Mouse (Mus musculus): Measurements from ENCODE around the gene Tshz2.
"Not testable (repeated sequence)": the region's sequence is repeated elsewhere in the genome, so short reads cannot be mapped to it uniquely, and the experiment has no call there.

Tshz2 gene

DNA sequence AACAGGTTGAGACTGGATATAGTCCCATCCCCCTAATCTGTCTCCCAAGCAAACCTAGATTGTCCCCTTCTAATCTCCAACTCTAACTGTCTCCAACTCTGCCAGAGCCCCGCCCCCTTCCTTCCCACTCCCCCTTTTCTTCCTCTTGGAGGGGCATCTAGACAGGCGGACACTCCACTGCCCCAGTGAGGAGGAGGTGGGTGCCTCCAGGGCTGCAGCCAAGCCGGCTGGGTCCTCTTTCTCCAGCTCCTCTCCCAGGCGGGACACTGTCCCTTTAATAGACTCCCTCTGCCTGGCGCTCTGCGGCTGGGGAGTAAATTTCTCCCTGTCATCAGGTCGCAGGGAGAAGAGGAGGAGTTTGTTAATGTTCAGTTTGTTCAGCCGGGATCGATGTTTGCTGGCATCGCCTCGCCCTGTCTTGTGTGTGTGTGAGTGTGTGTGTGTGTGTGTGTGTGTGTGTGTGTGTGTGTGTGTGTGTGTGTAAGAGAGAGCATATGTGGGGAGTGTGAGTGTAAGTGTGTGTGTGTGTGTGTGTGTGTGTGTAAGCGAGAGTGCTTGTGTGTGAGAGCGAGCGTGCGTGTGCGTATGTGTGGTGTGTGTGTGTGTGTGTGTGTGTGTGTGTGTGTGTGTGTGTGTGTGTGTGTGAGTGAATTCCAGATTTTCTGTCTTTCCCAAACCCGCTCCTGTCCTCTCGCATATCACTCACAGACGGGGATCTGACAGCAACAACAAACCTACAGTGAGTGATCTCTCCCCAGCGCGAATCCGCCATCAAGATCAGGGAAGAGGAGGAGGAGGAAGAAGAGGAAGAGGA lies at the start of gene Tshz2:
TSS of gene Tshz2 (plus strand) at position 676 of the 814 bp plus-strand sequence.
- peak; percentile 69 to 71 for DNase-seq

GRCm38 (mm10) chr2:169583476-169583875 lies 49.3 kb upstream of the Tshz2 start:
- DNase-seq = no peak

DNA sequence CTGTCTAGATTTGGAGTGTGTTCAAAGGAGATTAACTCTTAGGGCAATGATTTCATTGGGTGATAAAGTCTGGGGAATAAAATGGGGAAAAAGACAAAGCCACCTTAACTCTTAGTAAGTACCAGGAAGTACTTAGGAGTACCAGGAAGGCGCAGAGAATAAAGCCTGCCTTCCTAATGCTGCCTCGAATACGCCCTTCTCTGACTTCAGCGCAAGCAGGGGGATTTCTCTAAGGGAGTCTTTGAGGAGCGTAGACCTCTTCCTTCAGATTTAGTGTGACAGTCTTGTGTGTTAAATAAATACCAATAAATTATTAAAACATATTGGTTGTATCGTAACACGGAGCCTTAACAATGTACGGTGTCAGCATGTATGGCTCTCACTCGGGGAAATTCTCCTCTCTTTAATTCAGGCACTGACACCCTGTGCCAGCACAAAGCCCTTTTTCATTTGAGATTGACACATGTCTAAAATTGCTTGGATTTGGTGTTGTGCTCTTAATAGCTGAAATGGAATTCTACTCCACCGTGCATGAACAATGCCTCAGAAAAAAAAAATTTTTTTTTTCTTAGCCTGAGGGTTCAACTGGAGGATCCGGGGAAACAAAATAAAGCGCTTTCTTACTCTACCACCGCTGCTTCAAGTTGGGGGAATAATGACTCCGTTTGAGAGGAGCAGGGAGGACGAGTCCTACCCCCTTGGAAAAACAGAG lies 47.9 kb upstream of the Tshz2 start:
- DNase-seq = no peak

GRCm38 (mm10) chr2:169585631-169586285 lies 47.1 kb upstream of the Tshz2 start:
- no peak for DNase-seq

DNA sequence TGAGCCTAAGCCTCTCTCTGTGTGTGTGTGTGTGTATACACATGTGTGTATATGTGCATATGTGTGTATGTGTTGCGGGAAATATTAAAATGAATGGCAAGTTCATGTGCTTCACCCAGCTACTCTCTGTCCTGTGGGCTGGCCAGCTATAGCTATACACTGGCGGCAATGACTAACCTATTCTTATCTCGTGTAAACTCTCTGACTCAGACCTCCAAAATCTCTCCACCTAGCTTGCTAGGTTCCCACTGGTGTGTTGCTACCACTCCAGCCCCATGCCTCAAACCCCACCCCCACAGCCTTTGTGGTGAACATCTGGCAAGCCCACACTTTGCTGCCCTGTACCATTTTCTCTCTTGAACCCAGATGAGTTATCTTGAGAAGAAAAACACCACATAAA lies 46.1 kb upstream of the Tshz2 start:
- no peak for DNase-seq

- DNase-seq = not testable (repeated sequence)
Observed at GRCm38 (mm10) chr2:169587645-169588044, 45.2 kb upstream of the Tshz2 start, which contains the start of gene Gm11011. Gene Gm11011, minus strand, starts transcription at chr2:169587745.

DNA sequence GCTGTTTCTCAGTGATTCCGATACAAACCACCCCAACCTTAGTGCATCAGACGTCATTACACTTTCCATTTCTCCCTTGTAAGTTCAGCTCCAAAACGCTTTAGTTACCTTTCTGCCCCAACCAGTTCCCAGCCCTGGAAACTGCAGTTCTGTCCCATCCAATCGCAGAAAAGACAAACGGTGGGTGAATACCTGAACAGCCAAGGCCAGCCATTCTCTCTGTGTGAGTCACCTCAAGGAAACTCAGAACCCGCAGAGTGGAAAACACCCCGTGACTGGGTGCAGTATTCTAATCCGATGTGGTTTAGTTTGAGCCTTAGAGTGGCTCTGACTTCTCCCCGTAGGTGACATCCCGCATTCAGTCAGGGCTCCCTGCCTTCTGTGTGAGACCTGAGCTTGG lies 43.1 kb upstream of the Tshz2 start:
- no peak for DNase-seq

- DNase-seq = no peak
Observed at GRCm38 (mm10) chr2:169590412-169590811, 42.4 kb upstream of the Tshz2 start.

DNA sequence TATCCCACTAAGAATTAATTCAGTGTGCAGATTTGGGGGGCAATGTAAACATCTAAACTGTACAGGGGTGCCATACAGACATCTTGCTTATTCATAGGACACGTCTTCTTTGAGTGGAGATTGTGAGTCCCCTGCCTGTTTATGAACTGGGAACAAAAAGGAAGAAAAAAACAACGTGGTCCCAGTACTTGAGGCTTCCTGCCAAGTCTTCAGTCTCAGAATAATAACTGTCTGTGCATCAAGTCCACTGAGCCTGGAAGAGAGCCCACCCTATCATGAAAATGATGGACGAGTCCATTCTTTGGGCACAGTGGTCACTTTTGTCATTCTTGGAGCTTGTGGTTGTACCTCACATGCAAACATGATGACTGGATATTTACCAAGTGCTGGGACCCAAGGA lies 39.1 kb upstream of the Tshz2 start:
- DNase-seq = no peak

- no peak for DNase-seq
Observed at GRCm38 (mm10) chr2:169597357-169597756, 35.5 kb upstream of the Tshz2 start.

DNA sequence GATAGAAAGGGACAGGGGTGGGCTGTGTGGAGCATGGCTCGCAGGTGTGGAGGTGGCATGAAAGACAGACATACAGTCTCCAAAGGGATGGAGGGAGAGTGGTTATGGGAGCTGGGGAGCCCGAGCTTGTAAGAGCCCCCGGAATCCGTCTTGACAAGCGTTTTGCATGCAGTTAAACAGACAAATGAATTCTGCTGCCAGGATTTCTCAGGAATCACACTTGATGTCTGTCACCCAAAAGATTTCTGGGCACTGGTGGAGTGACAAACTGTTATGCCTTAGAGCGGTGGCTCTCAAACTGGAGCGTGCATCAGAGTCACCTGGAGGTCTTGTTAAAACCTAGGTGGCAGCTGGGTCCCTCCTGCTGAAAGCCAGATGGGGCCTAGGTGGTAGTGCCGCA lies 34.8 kb upstream of the Tshz2 start:
- no peak for DNase-seq

DNA sequence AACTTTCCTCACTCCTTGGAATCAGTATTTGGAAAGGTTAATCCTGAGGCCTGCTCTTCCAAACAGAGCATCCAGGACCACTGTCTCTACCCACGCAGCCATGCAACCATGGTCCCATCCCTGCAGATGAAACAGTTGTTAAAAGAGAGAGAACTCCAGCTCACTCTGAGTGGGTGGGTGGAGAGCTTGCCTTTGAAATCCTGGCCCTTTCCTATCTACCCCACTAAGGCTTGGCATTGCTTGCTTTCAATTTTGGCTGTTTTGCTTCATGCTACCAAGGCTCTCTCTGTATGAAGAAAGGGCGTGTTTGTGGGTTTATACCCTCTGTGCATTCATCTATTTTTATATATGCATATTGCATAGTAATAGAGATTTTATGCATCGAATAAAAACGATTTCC lies 33.2 kb upstream of the Tshz2 start:
- DNase-seq = peak in 1 of 2 experiments; percentile 29

DNA sequence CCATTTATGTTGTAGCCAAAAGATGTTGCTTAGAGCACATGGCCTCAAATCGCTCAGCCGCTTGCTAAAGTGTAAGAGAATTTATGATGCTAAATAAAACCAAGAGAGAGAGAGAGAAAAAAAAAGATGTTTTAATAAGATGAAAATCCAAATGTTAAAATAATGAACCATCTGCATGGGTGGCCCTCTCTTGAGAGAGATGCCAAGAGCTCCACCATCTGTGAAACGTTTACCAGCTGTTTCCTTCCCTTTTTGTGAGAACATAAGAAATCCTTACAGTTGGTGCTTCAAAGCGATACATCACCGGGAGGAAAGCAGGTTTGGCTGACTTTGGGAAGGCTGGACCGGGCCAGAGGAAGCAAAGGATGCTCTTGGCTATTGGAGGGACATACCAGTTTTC lies 32.6 kb upstream of the Tshz2 start:
- DNase-seq = peak; percentile 38 to 42

- DNase-seq = peak; percentile 71 to 82
Observed at GRCm38 (mm10) chr2:169606901-169607678, 25.7 kb upstream of the Tshz2 start.

DNA sequence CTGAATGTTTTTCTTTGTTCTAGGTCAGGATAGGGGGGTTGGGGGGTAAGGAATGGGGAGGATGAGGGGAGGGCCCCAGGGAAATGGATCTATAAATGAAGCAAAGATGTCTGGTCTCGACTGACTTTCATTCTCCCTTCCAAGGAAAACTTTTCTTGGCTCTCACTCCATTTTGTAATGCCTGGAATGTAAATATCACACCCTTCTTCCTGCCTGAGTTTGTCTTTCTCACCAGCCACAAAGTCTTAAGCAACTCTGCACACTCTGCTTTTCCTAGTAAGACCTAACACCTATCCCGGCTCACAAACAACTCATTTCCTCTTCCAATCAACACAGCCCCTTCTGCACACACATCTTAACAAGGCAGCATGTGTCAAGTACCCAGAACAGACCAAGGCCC lies 25.0 kb upstream of the Tshz2 start:
- DNase-seq = no peak

DNA sequence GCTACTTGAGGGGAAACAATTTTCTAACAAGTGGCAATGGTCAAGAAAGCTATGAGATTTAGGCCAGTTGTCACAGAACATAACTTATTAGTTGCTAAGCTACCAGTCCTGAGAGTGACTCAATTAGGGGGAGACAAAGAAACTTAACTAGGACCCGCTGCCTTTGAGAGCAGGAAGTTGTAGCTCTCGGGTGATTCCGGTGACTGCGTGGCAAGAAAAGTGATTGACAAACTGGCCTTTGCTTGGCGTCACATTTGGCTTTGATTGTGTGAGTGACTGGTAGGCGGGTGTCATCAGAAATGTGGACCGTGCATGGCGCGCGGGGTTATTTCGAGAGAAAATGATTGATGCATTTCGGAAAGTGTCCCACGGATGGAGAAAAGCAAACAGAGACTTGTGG lies 22.9 kb upstream of the Tshz2 start:
- no peak for DNase-seq

GRCm38 (mm10) chr2:169610882-169611281 lies 21.9 kb upstream of the Tshz2 start:
- DNase-seq = no peak

GRCm38 (mm10) chr2:169611557-169611956 lies 21.3 kb upstream of the Tshz2 start:
- peak; percentile 36 to 45 for DNase-seq

GRCm38 (mm10) chr2:169614683-169615082 lies 18.1 kb upstream of the Tshz2 start:
- no peak for DNase-seq

DNA sequence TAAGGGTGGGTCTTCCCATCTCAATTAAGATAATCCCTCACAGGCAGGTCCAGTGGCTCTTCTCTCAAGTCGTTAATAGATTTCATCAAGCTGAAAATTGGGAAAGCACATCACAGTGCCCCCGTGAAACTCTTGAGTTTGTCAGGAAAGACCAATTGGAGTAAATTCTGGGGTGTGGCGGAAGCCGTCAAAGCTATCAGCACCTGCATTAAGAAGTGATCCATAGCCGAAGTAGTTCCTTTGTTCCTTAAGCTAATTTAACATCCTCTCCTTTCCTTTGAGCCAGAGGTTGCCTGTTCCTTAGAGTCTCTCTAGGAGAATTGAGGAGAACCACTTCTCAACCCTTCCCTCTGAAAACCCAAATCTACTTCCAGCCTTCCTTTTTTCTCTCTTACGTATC lies 16.8 kb upstream of the Tshz2 start:
- no peak for DNase-seq

- DNase-seq = peak; percentile 60 to 67
Observed at GRCm38 (mm10) chr2:169621201-169621710, 11.6 kb upstream of the Tshz2 start.

- DNase-seq = no peak
Observed at GRCm38 (mm10) chr2:169630070-169630469, 2.7 kb upstream of the Tshz2 start.

Measured in cerebellum, postnatal 10 days (tissue).